Mouse (Mus musculus) embryonic fibroblast, embryonic 13.5 days (primary cell): ENCODE measurements around the gene Evi5l.

ENCODE experiments used
- CTCF ChIP-seq: IDR thresholded peaks from 2 replicates; pipeline ENCODE4 v1.5.1; 2011; ENCODE audit warnings: mild to moderate bottlenecking, control low read depth, low read length, moderate library complexity, borderline replicate concordance; ENCODE audit not compliant: insufficient read depth
- POLR2A ChIP-seq: IDR thresholded peaks from 2 replicates; pipeline ENCODE4 v1.6.1; 2011; ENCODE audit warnings: low read depth, mild to moderate bottlenecking, control low read depth, low read length, moderate library complexity

GRCm38 (mm10) chr8:4216296-4216695 lies 49.9 kb downstream of the Evi5l start:
- TF ChIP-seq POLR2A = no peak
- TF ChIP-seq CTCF = no peak
